Comparison of ENCODE assay signal across 21 mouse cellular contexts in the genomic region with DNA sequence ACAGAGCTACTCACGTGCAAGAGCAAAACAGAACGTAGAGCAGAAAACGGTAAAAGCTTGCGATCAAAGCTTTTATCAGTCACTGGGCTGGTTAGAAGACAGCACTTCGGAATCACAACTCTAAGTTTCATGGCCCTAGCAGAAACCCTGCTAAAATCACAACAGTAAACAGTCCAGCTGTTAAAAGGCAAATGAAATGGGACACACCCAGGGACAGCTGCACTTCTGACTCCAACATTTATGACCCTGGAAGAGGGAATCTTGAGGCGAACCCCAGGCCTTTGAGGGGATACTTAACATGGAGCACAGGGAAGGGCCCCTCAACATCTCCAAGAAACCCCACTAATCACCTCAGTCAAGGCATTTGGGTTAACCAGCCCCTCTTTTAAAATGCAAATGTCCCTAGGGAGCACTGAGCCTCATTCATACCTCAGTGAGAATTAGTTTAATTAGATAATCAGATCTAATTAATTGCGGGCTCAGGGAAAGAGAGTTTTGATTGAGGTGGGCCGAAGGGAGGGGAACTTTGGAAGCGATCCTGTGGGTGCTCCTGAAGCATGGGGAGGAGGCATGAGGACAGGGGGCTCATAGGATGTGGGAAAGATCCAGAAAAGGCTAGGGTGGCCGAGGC.
DNase-seq lines count a peak whose midpoint lies in the region; ATAC-seq and TF ChIP-seq lines count a peak whose summit lies in the region.
"Had no signal": no experiment of that assay in that cellular context is flagged by ENCODE, and none has a peak within 500 bp of the region (broad histone marks: within the 10 kb centered on the region; RNA-seq: fewer than 3 reads in every experiment).

No protein-coding gene starts in this region.

- H3K4me3 ChIP-seq in embryonic facial prominence, embryonic 13.5 days: no peak overlapping the region
- no peak overlapping the region for H3K4me3 ChIP-seq in embryonic facial prominence, embryonic 10.5 days
- H3K4me3 ChIP-seq in kidney, adult 2 months (ENCODE audit: insufficient read depth, low read depth, low read length): no peak overlapping the region
- H3K4me3 ChIP-seq in lung, embryonic 15.5 days: no peak overlapping the region
- H3K4me3 ChIP-seq in stomach, embryonic 15.5 days (replicated peaks): no peak overlapping the region
- H3K4me3 ChIP-seq: embryonic facial prominence, embryonic 12.5 days; erythroblast, embryonic 14.5 days; midbrain, embryonic 10.5 days; myocyte; neural tube, embryonic 13.5 days had no signal

- no peak for TF ChIP-seq POLR2A in kidney, adult 2 months (IDR thresholded peaks at IDR 0.05; ENCODE audit: low read depth, low read length)

- ATAC-seq in embryonic facial prominence, embryonic 13.5 days (ENCODE audit: insufficient number of reproducible peaks, insufficient read depth, low FRiP score, low TSS enrichment, low read depth): no peak
- 0 out of 2 replicates have a peak, but pooled peaks have one; percentile 5 for ATAC-seq in lung, embryonic 15.5 days (ENCODE audit: borderline replicate concordance, extremely low read depth, low FRiP score, low TSS enrichment)
- no peak; the same call in 1 of the 2 replicates for ATAC-seq in stomach, embryonic 15.5 days (ENCODE audit: insufficient read depth, low FRiP score, low read depth)
- ATAC-seq: activated CD4-positive, CD25-positive, alpha-beta regulatory T cell, adult 4 months; inflammation-experienced regulatory T-cells, adult 6 months; midbrain, embryonic 16.5 days had no signal

- 0 out of 2 replicates have a peak overlapping the region, but pooled peaks have one; percentile 3 for H3K27ac ChIP-seq in embryonic facial prominence, embryonic 13.5 days
- H3K27ac ChIP-seq in embryonic facial prominence, embryonic 10.5 days (replicated peaks): no peak overlapping the region
- H3K27ac ChIP-seq in kidney, adult 2 months (ENCODE audit: insufficient read depth, low read depth, low read length): peak overlapping the region; percentile 42; the same call in 1 of the 2 replicates
- H3K27ac ChIP-seq in lung, embryonic 15.5 days: no peak overlapping the region
- H3K27ac ChIP-seq in stomach, embryonic 15.5 days: peak overlapping the region; percentile 40
- H3K27ac ChIP-seq: embryonic facial prominence, embryonic 12.5 days; hindbrain, embryonic 14.5 days; midbrain, embryonic 10.5 days; neural tube, embryonic 13.5 days had no signal

- no peak for DNase-seq in embryonic facial prominence, embryonic 10.5 days (ENCODE audit: low spot score)
- no peak for DNase-seq in kidney, adult 2 months
- no peak for DNase-seq in kidney, postnatal 4 days
- no peak for DNase-seq in lung, adult 18-20 months
- DNase-seq in urinary bladder, postnatal 10 days (ENCODE audit: low spot score): no peak
- DNase-seq: adrenal gland, adult 8-10 months; cerebellum, adult 18-20 months; cerebellum, postnatal 14 days; gastrocnemius, postnatal 25 days had no signal

- 87% methylated on average over 10 of the region's 10 CpGs for WGBS in embryonic facial prominence, embryonic 13.5 days
- 89% methylated on average over 10 of the region's 10 CpGs for WGBS in embryonic facial prominence, embryonic 10.5 days
- WGBS in kidney, adult 2 months: 75% methylated on average over 10 of the region's 10 CpGs
- 79% methylated on average over 10 of the region's 10 CpGs for WGBS in lung, embryonic 15.5 days
- WGBS in stomach, embryonic 15.5 days: 65% methylated on average over 10 of the region's 10 CpGs

- H3K9me3 ChIP-seq in embryonic facial prominence, embryonic 13.5 days: peaks cover 8% of the 10 kb centered on the region; the same call in 1 of the 2 replicates
- peaks cover 4% of the 10 kb centered on the region; the same call in 1 of the 2 replicates for H3K9me3 ChIP-seq in embryonic facial prominence, embryonic 10.5 days
- no peaks in the 10 kb centered on the region for H3K9me3 ChIP-seq in lung, embryonic 15.5 days
- H3K9me3 ChIP-seq in stomach, embryonic 15.5 days: no peaks in the 10 kb centered on the region

- no peak overlapping the region for H3K9ac ChIP-seq in embryonic facial prominence, embryonic 13.5 days
- no peak overlapping the region for H3K9ac ChIP-seq in lung, embryonic 15.5 days
- no peak overlapping the region for H3K9ac ChIP-seq in stomach, embryonic 15.5 days
- H3K9ac ChIP-seq: embryonic facial prominence, embryonic 12.5 days; hindbrain, embryonic 14.5 days; neural tube, embryonic 13.5 days had no signal

- no peak for TF ChIP-seq CTCF in kidney, adult 2 months (conservative IDR thresholded peaks at IDR 0.05; ENCODE audit: insufficient read depth, insufficient read length, low read depth, low read length)

- H3K36me3 ChIP-seq in embryonic facial prominence, embryonic 13.5 days: no peaks in the 10 kb centered on the region
- H3K36me3 ChIP-seq in embryonic facial prominence, embryonic 10.5 days (replicated peaks): peaks cover 14% of the 10 kb centered on the region; the same call in 1 of the 2 replicates
- H3K36me3 ChIP-seq in kidney, adult 2 months (ENCODE audit: control insufficient read depth, insufficient read depth, low read length): no peaks in the 10 kb centered on the region
- no peaks in the 10 kb centered on the region for H3K36me3 ChIP-seq in lung, embryonic 15.5 days
- no peaks in the 10 kb centered on the region for H3K36me3 ChIP-seq in stomach, embryonic 15.5 days
- H3K36me3 ChIP-seq: embryonic facial prominence, embryonic 12.5 days; neural tube, embryonic 13.5 days had no signal

- no peak overlapping the region for H3K4me2 ChIP-seq in embryonic facial prominence, embryonic 13.5 days
- no peak overlapping the region for H3K4me2 ChIP-seq in lung, embryonic 15.5 days
- H3K4me2 ChIP-seq in stomach, embryonic 15.5 days: no peak overlapping the region
- H3K4me2 ChIP-seq: embryonic facial prominence, embryonic 12.5 days; hindbrain, embryonic 14.5 days; neural tube, embryonic 13.5 days had no signal

- H3K4me1 ChIP-seq in embryonic facial prominence, embryonic 13.5 days: no peaks in the 10 kb centered on the region; the same call in 1 of the 2 replicates
- H3K4me1 ChIP-seq in embryonic facial prominence, embryonic 10.5 days: peaks cover 10% of the 10 kb centered on the region
- H3K4me1 ChIP-seq in kidney, adult 2 months (ENCODE audit: control insufficient read depth, insufficient read depth, low read length): no peaks in the 10 kb centered on the region
- no peaks in the 10 kb centered on the region for H3K4me1 ChIP-seq in lung, embryonic 15.5 days
- no peaks in the 10 kb centered on the region for H3K4me1 ChIP-seq in stomach, embryonic 15.5 days
- H3K4me1 ChIP-seq: embryonic facial prominence, embryonic 12.5 days; midbrain, embryonic 10.5 days had no signal

- no peaks in the 10 kb centered on the region for H3K27me3 ChIP-seq in embryonic facial prominence, embryonic 13.5 days
- H3K27me3 ChIP-seq in embryonic facial prominence, embryonic 10.5 days (replicated peaks; ENCODE audit: low read depth, poor library complexity, severe bottlenecking): no peaks in the 10 kb centered on the region
- no peaks in the 10 kb centered on the region for H3K27me3 ChIP-seq in kidney, adult 2 months (replicated peaks; ENCODE audit: control insufficient read depth, insufficient read depth, low read length)
- no peaks in the 10 kb centered on the region for H3K27me3 ChIP-seq in lung, embryonic 15.5 days
- no peaks in the 10 kb centered on the region for H3K27me3 ChIP-seq in stomach, embryonic 15.5 days (replicated peaks)
- H3K27me3 ChIP-seq: embryonic facial prominence, embryonic 12.5 days; neural tube, embryonic 13.5 days had no signal

Comparison
In these comparisons a context has a peak if more than half of its experiments do, and no peak if none do; other contexts are left out.
1. H3K27ac ChIP-seq: peak in embryonic facial prominence, embryonic 13.5 days (single experiment), kidney, adult 2 months (single experiment) and stomach, embryonic 15.5 days (single experiment); none in embryonic facial prominence, embryonic 10.5 days (single experiment) and lung, embryonic 15.5 days (single experiment).